Mouse (Mus musculus): ENCODE measurements at regions not wholly inside any gene's neighbourhood (a gene's known extent, or its start where the extent isn't known, plus 50 kb on each side); places are given as distances from the start of the nearest gene placed in this dataset.

DNA sequence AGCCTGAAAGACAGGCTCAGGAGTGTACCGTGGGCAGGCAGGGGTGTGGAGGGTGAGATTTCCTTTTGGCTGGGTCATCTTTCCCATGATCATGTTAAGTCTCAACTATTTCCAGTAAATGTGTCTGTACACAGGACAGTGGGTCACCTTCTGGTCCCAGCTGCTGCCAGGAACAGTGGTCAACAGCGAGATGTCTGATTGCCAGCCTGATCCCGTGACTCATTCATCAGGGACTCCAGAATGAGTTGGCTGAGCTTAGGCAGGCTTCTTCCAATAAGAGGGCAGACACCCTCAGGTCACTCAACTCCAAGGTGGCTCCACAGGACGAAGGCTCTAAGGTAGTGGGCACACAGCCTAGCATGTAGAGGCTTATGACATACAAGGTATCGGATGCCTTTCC is 228.9 kb downstream of the Sox9 start:
- TF ChIP-seq POLR2A (IDR thresholded peaks at IDR 0.05; ENCODE audit: extremely low read depth, insufficient read depth, low read length) (no peak), CTCF (IDR thresholded peaks at IDR 0.05; ENCODE audit: extremely low read depth, insufficient read depth, low read length) (no peak)
- Histone ChIP-seq H3K4me3 (ENCODE audit: insufficient read depth, low read length) (no peak overlapping the region), H3K4me1 (ENCODE audit: control insufficient read depth, insufficient read depth, low read length) (no peaks in the 10 kb centered on the region; the same call in 1 of the 2 replicates), H3K27ac (ENCODE audit: insufficient read depth, low read length) (no peak overlapping the region)

GRCm38 (mm10) chr11:113014186-113015010 is 232.4 kb downstream of the Sox9 start:
- no peaks in the 10 kb centered on the region for H3K4me1 ChIP-seq (ENCODE audit: control insufficient read depth, insufficient read depth, low read length)
- no peak overlapping the region for H3K27ac ChIP-seq (ENCODE audit: insufficient read depth, low read length)
- no peak for TF ChIP-seq CTCF (IDR thresholded peaks at IDR 0.05; ENCODE audit: extremely low read depth, insufficient read depth, low read length)
- no peak for TF ChIP-seq POLR2A (IDR thresholded peaks at IDR 0.05; ENCODE audit: extremely low read depth, insufficient read depth, low read length)

GRCm38 (mm10) chr11:113015686-113016304 is 233.8 kb downstream of the Sox9 start:
- Histone ChIP-seq H3K4me1 (ENCODE audit: control insufficient read depth, insufficient read depth, low read length) (no peaks in the 10 kb centered on the region), H3K4me3 (ENCODE audit: insufficient read depth, low read length) (no peak overlapping the region), H3K27ac (ENCODE audit: insufficient read depth, low read length) (no peak overlapping the region)
- TF ChIP-seq POLR2A (IDR thresholded peaks at IDR 0.05; ENCODE audit: extremely low read depth, insufficient read depth, low read length), result no peak
- TF ChIP-seq CTCF (IDR thresholded peaks at IDR 0.05; ENCODE audit: extremely low read depth, insufficient read depth, low read length), result no peak

More at GRCm38 (mm10) chr11:113014186-113015010, 232.4 kb downstream of the Sox9 start:
- H3K4me3 ChIP-seq (ENCODE audit: insufficient read depth, low read length), result no peak overlapping the region

GRCm38 (mm10) chr11:113016801-113017715 is 235.0 kb downstream of the Sox9 start:
- TF ChIP-seq CTCF (IDR thresholded peaks at IDR 0.05; ENCODE audit: extremely low read depth, insufficient read depth, low read length) (no peak), POLR2A (IDR thresholded peaks at IDR 0.05; ENCODE audit: extremely low read depth, insufficient read depth, low read length) (no peak)
- Histone ChIP-seq H3K4me1 (ENCODE audit: control insufficient read depth, insufficient read depth, low read length) (no peaks in the 10 kb centered on the region), H3K4me3 (ENCODE audit: insufficient read depth, low read length) (no peak overlapping the region), H3K27ac (ENCODE audit: insufficient read depth, low read length) (peak overlapping the region; percentile 42; the same call in 1 of the 2 replicates)

GRCm38 (mm10) chr11:113021533-113021932 is 239.5 kb downstream of the Sox9 start:
- TF ChIP-seq CTCF (IDR thresholded peaks at IDR 0.05; ENCODE audit: extremely low read depth, insufficient read depth, low read length), result no peak
- TF ChIP-seq POLR2A (IDR thresholded peaks at IDR 0.05; ENCODE audit: extremely low read depth, insufficient read depth, low read length), result no peak

DNA sequence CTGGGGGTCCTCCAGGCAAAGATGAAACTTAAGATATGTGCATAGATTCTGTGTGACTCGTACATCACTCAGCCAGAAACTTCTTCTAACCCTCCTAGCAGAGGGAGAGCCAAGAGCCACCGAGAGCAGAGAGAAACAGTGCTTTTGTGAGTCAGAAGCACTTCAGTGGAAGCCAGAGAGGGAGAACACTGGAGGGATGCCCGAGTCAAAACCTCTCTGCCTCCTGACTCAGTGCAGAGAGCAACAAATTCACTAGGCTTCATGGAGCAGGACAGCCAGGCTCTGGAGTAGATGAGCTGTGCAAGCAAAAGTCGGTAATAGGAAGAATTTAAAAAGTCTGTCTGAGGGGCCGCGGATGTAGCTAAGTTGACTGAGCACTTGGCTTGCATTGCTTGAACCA is 245.0 kb downstream of the Sox9 start:
- H3K27ac ChIP-seq (ENCODE audit: insufficient read depth, low read length), result no peak overlapping the region
- no peaks in the 10 kb centered on the region for H3K4me1 ChIP-seq (ENCODE audit: control insufficient read depth, insufficient read depth, low read length)
- no peak overlapping the region for H3K4me3 ChIP-seq (ENCODE audit: insufficient read depth, low read length)
- no peak for TF ChIP-seq CTCF (IDR thresholded peaks at IDR 0.05; ENCODE audit: extremely low read depth, insufficient read depth, low read length)
- no peak for TF ChIP-seq POLR2A (IDR thresholded peaks at IDR 0.05; ENCODE audit: extremely low read depth, insufficient read depth, low read length)

More at GRCm38 (mm10) chr11:113021533-113021932, 239.5 kb downstream of the Sox9 start:
- no peaks in the 10 kb centered on the region for H3K4me1 ChIP-seq (ENCODE audit: control insufficient read depth, insufficient read depth, low read length)
- H3K4me3 ChIP-seq (ENCODE audit: insufficient read depth, low read length), result no peak overlapping the region
- no peak overlapping the region for H3K27ac ChIP-seq (ENCODE audit: insufficient read depth, low read length)

GRCm38 (mm10) chr11:113028235-113028919 is 246.4 kb downstream of the Sox9 start:
- H3K4me1 ChIP-seq (ENCODE audit: control insufficient read depth, insufficient read depth, low read length), result no peaks in the 10 kb centered on the region
- no peak overlapping the region for H3K27ac ChIP-seq (ENCODE audit: insufficient read depth, low read length)
- TF ChIP-seq POLR2A (IDR thresholded peaks at IDR 0.05; ENCODE audit: extremely low read depth, insufficient read depth, low read length), result no peak
- no peak for TF ChIP-seq CTCF (IDR thresholded peaks at IDR 0.05; ENCODE audit: extremely low read depth, insufficient read depth, low read length)
- no peak overlapping the region for H3K4me3 ChIP-seq (ENCODE audit: insufficient read depth, low read length)

- H3K4me3 ChIP-seq (ENCODE audit: insufficient read depth, low read length), result no peak overlapping the region
- no peak overlapping the region for H3K27ac ChIP-seq (ENCODE audit: insufficient read depth, low read length)
- TF ChIP-seq POLR2A (IDR thresholded peaks at IDR 0.05; ENCODE audit: extremely low read depth, insufficient read depth, low read length), result no peak
- no peak for TF ChIP-seq CTCF (IDR thresholded peaks at IDR 0.05; ENCODE audit: extremely low read depth, insufficient read depth, low read length)
Measured at GRCm38 (mm10) chr11:113031405-113031804, 249.4 kb downstream of the Sox9 start.

More at GRCm38 (mm10) chr11:113031405-113031804, 249.4 kb downstream of the Sox9 start:
- H3K4me1 ChIP-seq (ENCODE audit: control insufficient read depth, insufficient read depth, low read length), result no peaks in the 10 kb centered on the region

Data from cortical plate, adult 2 months (tissue).